Mouse (Mus musculus) layer of hippocampus, adult 8-10 months (tissue): ENCODE measurements around the gene Slc29a2. TPM values are rescaled to one million over a fixed set of nuclear protein-coding genes. Genes with fewer than 3 reads are reported as not detected.
"Not testable (repeated sequence)": the region's sequence is repeated elsewhere in the genome, so short reads cannot be mapped to it uniquely, and the experiment has no call there.

ENCODE experiments used
- DNase-seq, 2 experiments: peaks; one replicate each; pipeline ENCODE4 v3.0.0; 2022; ENCODE audit warnings: low spot score in 2 of 2
- total RNA-seq, 4 experiments: library from RNA; stranded (reverse); gene quantifications; 2 replicates each; pipeline ENCODE4 v1.2.4; 2022

The Slc29a2 gene
- total RNA-seq, result 10 to 100 TPM; 12.3 to 19.8 (median 16.3) TPM

DNA sequence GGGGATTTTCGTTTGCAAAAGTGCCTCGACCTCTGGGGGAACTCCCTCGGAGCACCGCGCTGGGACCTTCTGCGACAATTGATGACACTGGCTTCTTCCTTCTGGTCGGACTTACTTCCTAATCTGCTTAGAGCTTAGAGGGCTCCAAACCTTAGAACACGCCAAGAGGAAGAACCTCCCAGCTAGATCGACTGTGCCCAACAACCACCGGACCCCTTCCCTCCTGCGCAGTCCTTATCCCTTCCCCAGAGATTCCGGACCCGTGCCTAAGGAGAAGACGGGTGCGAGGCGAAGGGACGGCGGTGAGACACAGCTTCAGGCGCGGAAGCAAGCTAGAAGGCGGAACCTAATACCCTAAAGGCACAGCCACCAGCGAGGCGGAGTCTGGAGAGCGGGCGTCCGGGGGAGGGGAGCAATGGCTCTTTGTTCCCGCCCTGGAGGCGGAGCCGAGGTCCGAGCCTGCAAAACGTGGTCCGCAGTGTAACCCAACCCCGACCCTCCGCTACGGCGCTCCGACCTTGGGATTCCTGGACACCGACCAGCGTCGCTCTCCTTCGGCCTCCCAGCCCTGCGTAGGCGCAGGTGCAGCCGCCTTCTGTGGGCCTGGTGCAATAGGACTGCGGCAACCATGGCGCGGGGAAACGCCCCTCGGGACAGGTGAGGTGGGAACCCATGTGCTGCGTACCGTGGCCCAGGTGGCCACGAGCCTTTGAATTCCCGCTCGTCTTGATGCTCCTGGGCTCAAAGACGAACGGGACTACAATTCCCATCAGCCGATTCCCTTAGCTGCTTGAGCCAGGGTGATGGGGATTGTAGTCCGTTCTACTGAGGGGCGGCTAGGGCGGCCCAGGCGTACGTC is at the start of gene Slc29a2:
TSS of gene Slc29a2 (plus strand) at position 240 of the 859 bp plus-strand sequence.
- DNase-seq, result peak; percentile 84 to 86

DNA sequence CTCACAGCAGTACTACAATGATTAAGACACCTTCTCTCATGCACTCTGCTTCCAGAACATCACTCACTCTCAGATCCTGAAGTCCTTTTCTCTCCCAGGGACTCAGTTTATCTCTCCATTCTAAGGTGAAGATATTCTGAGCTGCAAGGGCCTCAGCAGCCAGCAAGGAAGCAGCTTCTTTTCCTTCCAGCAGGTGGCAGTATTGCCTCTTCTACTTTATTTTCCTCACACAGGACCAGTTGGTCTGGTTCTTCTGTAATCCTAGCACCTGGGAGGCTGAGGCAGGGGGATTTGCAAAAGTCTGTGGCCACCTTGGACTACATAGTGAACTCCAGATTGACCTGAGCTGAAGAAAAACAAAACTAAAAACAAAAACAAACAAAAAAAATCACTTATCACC is 41.9 kb upstream of the Slc29a2 start:
- DNase-seq, result peak in 1 of 2 experiments; percentile 75

DNA sequence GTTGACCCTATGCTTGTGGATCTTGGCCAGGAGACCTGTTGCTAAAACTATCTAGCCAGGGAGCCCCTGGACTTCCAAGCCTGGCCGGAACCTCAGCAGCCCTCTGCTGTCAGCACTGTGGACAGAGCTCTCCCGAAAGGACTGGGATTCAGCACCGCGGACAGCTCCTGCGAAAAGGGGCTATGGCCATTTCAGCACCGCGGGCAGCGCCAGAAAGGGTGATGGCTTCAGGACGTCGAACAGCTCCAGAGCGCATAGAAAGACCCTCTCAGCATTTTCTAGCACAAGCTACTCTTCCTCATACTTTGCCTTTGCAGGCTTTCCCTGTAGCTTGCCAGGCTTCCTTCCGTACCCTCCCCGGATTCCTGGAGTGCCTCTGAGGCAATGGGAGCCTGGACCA is 34.6 kb upstream of the Slc29a2 start:
- peak; percentile 45 to 74 for DNase-seq

- DNase-seq, result peak; percentile 53 to 70
Observed at GRCm38 (mm10) chr19:4989434-4990255, 34.0 kb upstream of the Slc29a2 start.

- DNase-seq, result no peak
Observed at GRCm38 (mm10) chr19:4990256-4990625, 33.4 kb upstream of the Slc29a2 start, which contains the start of gene Npas4. Gene Npas4 (minus strand): TSS chr19:4990316.

- DNase-seq, result no peak
Observed at GRCm38 (mm10) chr19:4990716-4991115, 32.9 kb upstream of the Slc29a2 start.

DNA sequence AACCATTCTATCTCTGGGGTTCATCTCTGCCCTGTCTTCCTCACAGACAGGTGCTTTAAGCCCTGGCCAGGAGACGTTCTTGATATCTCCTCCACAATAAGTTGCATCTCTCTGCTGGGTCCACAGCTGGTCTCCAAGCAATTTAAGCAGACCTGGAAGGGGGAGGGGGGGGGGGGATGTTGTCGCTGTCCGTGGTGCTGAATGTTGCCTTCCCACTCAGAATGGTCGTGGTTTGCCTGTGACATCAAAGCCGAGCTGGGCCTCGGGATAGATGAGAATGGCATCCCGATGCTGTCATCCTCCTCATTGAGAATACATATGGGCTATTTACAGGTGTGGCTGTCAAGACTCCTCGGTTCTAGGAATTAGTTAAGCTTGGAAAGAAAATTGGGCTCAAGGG is 31.3 kb upstream of the Slc29a2 start:
- no peak for DNase-seq

DNA sequence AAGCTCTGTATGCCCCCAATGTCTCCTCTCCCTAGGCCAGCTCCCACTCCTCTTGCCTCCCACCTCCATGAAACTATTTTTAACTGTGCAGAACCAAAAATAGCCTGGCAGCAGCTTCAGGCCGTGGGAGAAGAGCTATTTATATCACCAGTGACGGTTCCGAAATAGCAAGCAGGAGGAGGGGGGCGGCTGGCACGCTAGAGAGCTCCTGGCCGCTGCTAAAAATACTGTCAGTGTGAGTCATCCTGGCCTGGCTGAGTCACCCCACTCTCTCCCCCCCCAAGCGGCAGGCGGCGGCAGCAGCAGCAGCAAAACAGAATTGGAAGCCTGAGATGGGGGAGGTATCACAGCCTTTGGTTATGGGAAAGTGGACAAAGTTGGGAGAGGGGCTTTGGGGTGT is 30.8 kb upstream of the Slc29a2 start:
- DNase-seq, result peak; percentile 75 to 85

DNA sequence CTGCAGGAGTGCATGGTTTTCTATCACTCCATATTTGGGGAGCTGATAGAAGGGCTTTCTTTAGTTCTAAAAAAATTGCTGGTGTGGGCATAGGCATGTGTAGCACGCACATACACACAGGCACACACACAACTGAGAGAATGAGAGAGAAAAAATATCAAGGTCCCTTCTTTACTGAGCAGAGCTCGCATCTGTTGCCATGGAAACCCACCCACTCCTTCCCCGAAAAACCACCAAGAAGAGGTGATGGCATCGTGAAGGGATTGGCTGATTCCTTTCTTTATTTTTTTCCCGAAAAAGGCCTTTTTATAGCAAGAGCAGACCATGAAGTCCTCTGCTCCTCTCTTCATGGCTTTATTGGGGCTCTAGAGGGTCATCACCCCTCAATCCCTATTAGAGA is 29.6 kb upstream of the Slc29a2 start:
- DNase-seq, result peak; percentile 76 to 84

- DNase-seq, result peak; percentile 48 to 63
Observed at GRCm38 (mm10) chr19:4999445-5000140, 24.1 kb upstream of the Slc29a2 start.

GRCm38 (mm10) chr19:5001666-5002406 is 21.8 kb upstream of the Slc29a2 start:
- DNase-seq, result peak; percentile 94 to 97

DNA sequence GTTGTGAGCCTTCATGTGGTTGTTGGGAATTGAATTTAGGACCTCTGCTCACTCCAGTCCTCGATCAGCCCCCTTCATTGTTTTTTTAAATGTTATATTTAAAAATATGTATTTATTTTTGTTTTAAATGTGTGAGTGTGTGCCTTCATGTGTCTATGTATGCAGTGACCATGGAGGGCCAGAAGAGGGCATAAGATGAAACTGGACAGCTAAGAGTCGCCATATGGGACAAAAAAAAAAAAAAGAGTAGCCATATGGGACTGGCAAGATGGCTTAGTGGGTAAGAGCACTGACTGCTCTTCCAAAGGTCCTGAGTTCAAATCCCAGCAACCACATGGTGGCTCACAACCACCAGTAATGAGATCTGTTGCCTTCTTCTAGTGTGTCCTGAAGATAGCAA is 20.0 kb upstream of the Slc29a2 start:
- not testable (repeated sequence) for DNase-seq

DNA sequence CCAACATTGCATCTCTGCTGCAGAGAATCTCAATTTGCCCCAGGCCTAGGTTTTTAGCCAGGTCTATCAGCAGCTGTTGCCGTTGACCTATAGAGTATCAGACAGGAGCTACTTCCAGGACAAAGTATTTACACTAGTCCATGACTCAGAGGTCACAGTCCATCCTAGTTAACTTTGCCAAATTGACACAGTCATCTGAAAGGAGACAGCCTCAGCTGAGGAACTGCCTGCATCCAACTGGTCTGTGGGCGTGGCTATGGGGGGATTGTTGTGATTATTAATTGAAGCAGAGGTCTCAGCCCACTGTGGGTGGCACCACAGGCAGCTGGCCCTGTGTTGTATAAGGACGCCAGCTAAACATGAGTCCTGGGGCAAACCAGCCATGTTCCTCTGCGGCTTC is 18.7 kb upstream of the Slc29a2 start:
- no peak for DNase-seq

DNA sequence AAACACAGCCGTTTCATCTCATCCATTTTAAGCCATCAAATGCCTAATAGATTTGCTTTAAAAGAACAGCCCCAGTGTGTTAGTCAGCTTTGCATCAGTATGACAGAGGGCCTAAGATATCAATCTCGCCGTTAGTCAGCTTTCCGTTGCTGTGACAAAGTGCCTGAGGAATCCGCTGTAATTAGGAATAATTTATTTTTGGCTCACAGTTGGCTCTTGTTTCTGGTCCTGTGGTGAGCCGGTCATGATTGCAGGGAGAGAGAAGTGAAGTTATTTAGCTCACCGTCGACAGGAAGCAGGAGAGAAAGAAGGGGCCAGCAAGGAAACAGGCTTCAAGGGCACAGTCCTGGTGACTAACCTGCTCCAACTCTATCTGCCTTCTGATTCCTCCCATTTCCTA is 10.5 kb upstream of the Slc29a2 start:
- DNase-seq, result no peak

DNA sequence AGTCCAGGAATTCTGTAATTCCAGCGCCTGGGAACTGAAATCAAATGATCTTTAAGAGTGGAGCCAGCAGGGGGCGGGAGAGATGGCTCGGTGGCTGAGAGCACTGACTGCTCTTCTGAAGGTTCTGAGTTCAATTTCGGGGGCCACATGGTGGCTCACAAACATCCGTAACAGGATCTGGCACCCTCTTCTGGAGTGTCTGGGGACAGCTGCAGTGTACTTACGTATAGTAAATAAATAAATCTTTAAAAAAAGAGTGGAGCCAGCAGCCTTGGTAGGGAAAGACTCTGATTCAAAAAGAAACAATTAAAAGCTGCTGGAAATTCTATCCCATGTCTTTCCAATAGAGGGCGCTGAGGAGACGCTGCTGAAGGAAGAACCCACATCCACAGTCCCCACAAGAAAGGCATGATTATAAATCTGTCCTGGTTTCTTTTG is 8.7 kb upstream of the Slc29a2 start:
- DNase-seq, result no peak

DNA sequence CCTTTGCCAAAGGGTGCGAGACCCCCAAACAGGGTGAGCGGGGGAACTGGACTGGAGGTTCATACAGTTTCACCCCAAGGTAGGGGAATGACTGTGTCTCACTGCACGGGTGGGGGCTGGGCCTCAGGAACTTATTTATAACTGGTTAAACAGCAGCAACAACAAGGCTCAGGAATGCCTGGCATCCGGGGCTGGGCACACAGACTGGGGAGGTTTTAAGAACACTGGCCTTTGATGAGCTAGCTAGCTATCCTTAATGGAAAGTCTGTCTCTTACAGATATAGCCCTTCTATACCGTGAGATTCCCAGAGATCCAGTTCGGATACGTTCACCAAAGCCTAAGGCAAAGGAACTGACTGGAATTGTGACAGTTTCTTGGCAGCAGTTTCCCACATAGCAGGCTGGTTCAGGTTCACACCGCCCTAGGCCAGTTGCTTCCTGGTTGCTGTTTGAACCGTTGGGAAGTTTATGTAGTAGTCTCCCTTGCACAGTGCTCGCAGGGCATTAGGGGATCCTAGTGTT is 7.4 kb upstream of the Slc29a2 start:
- DNase-seq, result no peak

- DNase-seq, result no peak
Observed at GRCm38 (mm10) chr19:5016782-5017181, 6.9 kb upstream of the Slc29a2 start.

DNA sequence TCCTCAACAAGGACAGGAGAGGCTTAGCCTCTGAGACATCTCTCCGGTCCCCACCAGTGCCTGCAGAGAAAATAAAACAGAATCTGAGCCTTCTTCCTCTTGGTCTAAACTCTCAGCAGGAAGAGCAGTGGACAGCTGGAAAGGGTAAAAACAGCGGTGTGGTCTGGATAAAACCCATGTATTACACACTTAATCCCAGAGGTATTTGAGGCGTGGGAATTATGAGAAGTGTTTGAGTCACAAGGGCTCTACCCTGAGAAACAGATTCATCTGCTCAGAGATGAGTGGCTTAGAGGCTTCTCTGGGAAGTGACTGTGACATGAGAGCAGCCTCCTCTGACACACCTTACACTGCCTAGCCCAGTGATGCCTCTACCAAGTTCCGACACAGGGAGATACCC is 6.0 kb upstream of the Slc29a2 start:
- no peak for DNase-seq

DNA sequence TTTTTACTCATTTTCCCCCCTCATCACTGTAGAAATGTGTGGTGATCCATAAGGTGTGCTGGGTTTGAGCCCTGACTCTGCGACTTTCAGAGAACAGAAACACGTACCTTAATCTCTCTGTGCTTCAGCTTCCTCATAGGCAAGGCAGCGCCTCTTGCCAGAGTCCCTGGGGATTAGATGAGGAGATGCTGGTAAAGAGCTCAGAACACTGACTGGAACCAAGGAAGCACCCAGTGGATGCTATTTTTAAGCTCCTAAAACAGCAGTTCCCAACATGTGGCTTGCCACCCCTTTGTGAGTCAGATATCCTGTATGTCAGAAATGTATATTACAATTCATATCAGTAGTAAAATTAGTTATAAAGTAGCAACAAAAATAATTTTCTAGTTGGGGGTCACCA is 5.5 kb upstream of the Slc29a2 start:
- DNase-seq, result no peak

GRCm38 (mm10) chr19:5021416-5021815 is 2.2 kb upstream of the Slc29a2 start:
- no peak for DNase-seq

- no peak for DNase-seq
Observed at GRCm38 (mm10) chr19:5026111-5026510, 2.5 kb downstream of the Slc29a2 start.
